Mouse (Mus musculus): ENCODE measurements at regions not wholly inside any gene's neighbourhood (a gene's known extent, or its start where the extent isn't known, plus 50 kb on each side); places are given as distances from the start of the nearest gene placed in this dataset.

GRCm38 (mm10) chr9:41223406-41223805 lies 61.9 kb upstream of the Ubash3b start:
- TF ChIP-seq CTCF (IDR thresholded peaks at IDR 0.05; ENCODE audit: borderline replicate concordance, control insufficient read depth, extremely low read depth, insufficient read depth, low read length, poor library complexity) (no peak), POLR2A (IDR thresholded peaks at IDR 0.05; ENCODE audit: control insufficient read depth, extremely low read depth, insufficient read depth, low read length, poor library complexity) (no peak)
